Mouse (Mus musculus): ENCODE measurements around the gene Wdr93. TPM values are rescaled to one million over a fixed set of nuclear protein-coding genes. Genes with fewer than 3 reads are reported as not detected.
"Not testable (repeated sequence)": the region's sequence is repeated elsewhere in the genome, so short reads cannot be mapped to it uniquely, and the experiment has no call there.

Wdr93 gene
- polyA plus RNA-seq, 1 experiment: 0.48 TPM

DNA sequence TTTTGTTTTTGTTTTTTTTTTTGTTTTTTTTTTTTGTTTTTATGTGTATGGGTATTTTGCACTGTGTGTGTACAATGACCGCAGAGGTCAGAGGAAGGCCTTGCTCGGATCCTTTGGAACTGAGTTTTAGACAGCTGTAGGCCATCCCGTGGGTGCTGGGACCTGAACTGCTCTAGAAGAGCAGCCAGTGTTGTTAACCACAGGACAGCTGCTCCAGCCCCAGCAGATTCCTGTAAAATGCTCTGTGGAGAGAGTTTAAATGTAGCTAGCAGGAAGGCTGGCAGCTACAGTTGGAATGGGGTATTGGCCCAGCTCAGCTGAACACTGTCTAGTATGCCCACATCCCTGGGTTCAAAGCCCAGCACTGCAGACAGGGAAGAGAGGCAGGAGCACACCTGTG lies 26.7 kb downstream of the Wdr93 start:
- no peak for TF ChIP-seq POLR2A (IDR thresholded peaks at IDR 0.05; ENCODE audit: extremely low read depth, insufficient read depth, low read length)
- TF ChIP-seq CTCF (IDR thresholded peaks at IDR 0.05; ENCODE audit: extremely low read depth, insufficient read depth, low read length): no peak
- 0 out of 2 replicates have a peak, but pooled peaks cover 3% of the 10 kb centered on the region for H3K4me1 ChIP-seq (ENCODE audit: control insufficient read depth, insufficient read depth, low read length)
- no peak overlapping the region for H3K27ac ChIP-seq (ENCODE audit: insufficient read depth, low read length)
- H3K4me3 ChIP-seq (ENCODE audit: insufficient read depth, low read length): no peak overlapping the region

DNA sequence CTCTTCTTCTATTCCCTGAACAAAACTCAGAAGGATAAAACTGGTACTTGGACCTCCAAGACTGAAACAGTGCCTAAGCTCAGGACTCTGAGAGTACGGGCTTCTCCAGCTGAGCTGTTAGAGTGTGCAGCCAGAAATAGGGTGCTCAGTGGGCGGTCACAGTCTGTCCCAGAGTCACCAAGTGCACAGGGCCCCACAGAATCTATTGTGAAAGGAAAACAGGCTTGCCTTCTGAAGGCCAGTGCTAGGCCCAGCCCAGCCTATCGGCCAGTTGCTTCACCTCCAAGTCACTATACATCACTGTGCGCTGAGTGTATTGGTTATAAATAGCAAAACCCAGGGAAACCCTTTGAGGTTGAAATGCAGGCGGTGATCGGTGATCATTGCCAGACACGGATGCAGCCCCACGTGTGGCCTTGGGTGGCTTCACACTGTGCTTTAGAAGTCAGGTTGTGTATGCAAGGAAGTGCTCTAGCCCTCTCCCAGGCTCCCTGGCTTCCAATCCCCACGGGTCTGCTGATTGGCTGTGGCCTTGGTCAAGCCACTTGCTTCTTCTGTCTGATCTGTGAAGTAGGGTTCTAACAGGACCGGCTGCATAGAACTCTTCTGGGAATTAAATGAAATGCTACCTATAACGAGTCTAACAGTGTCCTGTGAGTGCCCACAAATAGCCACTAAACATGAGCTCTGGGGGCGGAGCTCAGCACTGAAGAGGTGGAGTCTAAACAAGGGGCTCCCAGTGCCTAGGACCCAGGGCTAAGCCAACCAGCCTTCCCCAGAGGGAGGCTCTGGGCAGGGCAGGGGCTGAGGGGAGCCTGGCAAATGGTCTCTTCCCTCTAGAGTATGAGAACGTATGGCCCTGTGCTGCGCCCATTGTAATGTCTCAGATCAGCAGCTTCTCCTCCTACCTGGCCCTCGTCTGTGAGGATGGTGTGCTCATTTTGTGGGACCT lies 28.9 kb downstream of the Wdr93 start:
- Histone ChIP-seq H3K4me3 (ENCODE audit: insufficient read depth, low read length) (no peak overlapping the region), H3K27ac (ENCODE audit: insufficient read depth, low read length) (no peak overlapping the region), H3K4me1 (ENCODE audit: control insufficient read depth, insufficient read depth, low read length) (0 out of 2 replicates have a peak, but pooled peaks cover 3% of the 10 kb centered on the region)
- TF ChIP-seq POLR2A (IDR thresholded peaks at IDR 0.05; ENCODE audit: extremely low read depth, insufficient read depth, low read length) (no peak), CTCF (IDR thresholded peaks at IDR 0.05; ENCODE audit: extremely low read depth, insufficient read depth, low read length) (no peak)

DNA sequence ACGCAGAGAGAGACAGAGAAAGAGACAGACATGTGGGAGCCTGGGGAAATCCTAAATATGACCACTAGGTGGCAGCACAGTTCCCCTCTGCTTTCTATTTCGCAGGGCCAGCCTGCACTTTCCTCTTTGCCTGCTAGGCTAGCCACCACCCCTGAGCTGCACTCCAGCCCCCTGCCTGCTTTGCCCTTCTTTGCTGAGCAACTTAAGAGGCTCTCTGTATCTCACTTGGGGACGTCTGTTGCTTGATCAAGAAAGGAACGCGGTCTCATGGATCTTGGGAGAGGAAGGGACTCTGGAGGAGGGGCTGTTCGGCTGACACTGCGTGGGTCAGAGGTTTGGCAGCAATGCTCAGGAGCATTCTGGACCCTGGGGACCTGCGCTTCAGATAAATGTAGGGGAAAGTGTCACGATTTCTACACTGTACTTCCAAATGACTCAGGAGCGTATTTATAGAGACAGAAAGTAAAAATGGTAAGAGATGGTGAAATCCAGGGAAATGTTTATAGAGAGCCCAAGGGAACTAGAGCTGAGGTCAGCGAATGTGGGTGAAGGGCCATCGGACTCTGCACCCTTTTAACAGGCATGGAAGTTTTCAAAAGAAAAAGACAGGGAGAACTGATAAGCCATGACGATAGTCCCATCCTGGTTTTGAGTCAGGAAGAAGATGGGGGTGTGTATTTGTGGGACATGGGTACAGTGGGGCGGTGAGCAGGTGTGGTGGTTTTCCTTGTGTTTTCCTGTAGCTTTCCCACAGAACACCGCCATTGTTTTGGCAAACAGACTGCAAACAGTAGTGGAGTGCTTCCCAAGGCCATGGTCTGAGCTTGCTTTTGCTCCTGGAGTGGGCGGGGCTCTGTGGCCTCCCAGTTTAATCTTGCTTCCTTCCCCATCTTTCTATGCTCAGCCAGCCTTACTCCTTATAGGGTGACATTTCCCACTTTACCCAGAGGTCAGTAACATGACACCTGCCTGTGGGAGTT lies 38.0 kb downstream of the Wdr93 start:
- H3K4me1 ChIP-seq (ENCODE audit: control insufficient read depth, insufficient read depth, low read length): peaks cover 2% of the 10 kb centered on the region; the same call in 1 of the 2 replicates
- no peak overlapping the region for H3K27ac ChIP-seq (ENCODE audit: insufficient read depth, low read length)
- peak overlapping the region; percentile 22 for H3K4me3 ChIP-seq (ENCODE audit: insufficient read depth, low read length)
- TF ChIP-seq CTCF (IDR thresholded peaks at IDR 0.05; ENCODE audit: extremely low read depth, insufficient read depth, low read length) (peak; percentile 84), POLR2A (IDR thresholded peaks at IDR 0.05; ENCODE audit: extremely low read depth, insufficient read depth, low read length) (no peak)

DNA sequence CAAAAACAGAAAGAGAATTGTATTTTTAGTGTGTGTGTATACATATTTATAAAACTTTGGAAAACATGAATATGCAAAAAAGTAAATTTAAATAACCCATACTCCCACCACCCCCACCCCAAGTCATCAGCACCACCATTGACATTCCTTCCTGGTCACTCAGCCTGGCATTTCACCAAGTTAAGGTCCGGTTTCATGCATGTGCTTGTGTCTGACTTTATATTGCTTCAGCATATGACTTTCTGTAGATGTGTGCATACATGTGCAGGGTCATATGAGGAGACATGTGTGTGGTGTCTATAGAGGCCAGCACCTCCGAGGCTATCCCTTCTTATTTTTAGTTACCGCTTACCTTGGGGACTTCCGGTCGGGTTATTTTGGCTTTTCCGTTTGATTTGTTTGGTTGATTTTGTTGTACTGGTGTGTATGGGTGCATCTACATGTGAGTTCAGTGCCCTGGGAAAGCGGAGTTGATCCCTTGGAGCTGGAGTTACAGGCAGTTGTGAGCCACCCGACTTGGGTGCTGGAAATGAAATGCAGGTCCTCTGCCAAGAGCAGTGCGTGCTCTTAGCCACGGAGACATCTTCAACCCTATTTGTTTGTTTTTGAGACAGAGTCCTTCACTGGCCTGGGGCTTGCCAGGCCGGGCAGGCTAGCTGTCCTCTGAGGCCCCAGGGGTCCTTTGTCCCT lies 39.0 kb downstream of the Wdr93 start:
- H3K4me1 ChIP-seq (ENCODE audit: control insufficient read depth, insufficient read depth, low read length): peaks cover 2% of the 10 kb centered on the region; the same call in 1 of the 2 replicates
- no peak overlapping the region for H3K27ac ChIP-seq (ENCODE audit: insufficient read depth, low read length)
- H3K4me3 ChIP-seq (ENCODE audit: insufficient read depth, low read length): no peak overlapping the region
- TF ChIP-seq CTCF (IDR thresholded peaks at IDR 0.05; ENCODE audit: extremely low read depth, insufficient read depth, low read length) (no peak), POLR2A (IDR thresholded peaks at IDR 0.05; ENCODE audit: extremely low read depth, insufficient read depth, low read length) (no peak)

DNA sequence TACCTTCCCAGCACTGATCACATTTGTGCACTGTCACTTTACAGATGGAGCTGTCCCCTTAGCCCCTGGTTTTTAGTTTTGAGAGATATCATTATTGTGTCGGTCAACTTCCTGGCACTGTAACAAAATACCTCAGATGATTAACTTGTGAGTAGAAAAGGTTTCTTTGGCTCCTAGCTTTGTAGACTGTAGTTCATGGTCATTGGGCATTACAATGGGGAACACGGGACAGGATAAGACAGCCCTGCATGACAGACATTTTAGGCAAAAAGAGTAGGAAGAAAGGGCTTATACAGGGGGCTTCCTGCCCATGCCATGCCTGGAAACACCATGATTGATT lies 39.5 kb downstream of the Wdr93 start:
- Histone ChIP-seq H3K4me1 (ENCODE audit: control insufficient read depth, insufficient read depth, low read length) (peaks cover 2% of the 10 kb centered on the region; the same call in 1 of the 2 replicates), H3K27ac (ENCODE audit: insufficient read depth, low read length) (no peak overlapping the region), H3K4me3 (ENCODE audit: insufficient read depth, low read length) (no peak overlapping the region)
- no peak for TF ChIP-seq POLR2A (IDR thresholded peaks at IDR 0.05; ENCODE audit: extremely low read depth, insufficient read depth, low read length)
- no peak for TF ChIP-seq CTCF (IDR thresholded peaks at IDR 0.05; ENCODE audit: extremely low read depth, insufficient read depth, low read length)

DNA sequence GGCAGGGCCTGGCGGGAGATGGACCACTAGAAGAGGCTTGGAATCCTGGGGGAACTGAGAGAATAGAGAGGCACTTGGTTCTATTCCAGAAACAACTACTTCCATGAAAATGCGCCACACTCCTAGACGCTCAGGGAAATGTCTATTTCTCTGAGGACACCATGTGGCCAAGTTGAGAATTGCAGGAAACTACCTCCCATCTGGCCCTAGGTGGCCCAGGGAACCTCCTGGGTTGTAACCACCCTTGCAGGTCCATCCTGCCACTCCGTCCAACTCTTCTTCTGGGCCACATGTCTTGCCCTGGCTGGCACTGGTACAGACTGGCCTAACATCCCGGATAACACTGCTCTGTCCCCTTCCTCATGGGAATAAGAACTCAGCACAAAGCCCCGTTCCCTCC lies 43.3 kb downstream of the Wdr93 start:
- TF ChIP-seq CTCF (IDR thresholded peaks at IDR 0.05; ENCODE audit: extremely low read depth, insufficient read depth, low read length): peak; percentile 75
- no peak for TF ChIP-seq POLR2A (IDR thresholded peaks at IDR 0.05; ENCODE audit: extremely low read depth, insufficient read depth, low read length)
- Histone ChIP-seq H3K4me1 (ENCODE audit: control insufficient read depth, insufficient read depth, low read length) (no peaks in the 10 kb centered on the region), H3K27ac (ENCODE audit: insufficient read depth, low read length) (no peak overlapping the region), H3K4me3 (ENCODE audit: insufficient read depth, low read length) (no peak overlapping the region)

DNA sequence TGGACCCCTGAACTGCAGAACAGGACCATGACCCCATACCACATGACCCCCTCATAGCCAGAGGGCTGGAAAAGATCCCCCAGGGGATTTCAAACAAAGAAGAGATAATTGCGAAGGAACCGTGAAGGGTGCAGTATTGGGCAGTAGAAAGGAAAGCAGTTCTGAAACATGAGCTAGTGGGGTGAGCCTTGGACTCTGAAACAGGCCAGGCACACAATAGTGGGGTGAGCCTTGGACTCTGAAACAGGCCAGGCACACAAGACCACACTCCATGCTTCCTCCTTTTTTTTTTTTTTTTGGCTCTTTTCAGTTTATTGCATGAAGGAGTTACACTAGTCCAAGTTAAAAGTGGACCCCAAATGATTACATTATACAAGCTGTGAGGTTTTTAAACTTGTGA lies 46.8 kb downstream of the Wdr93 start:
- not testable (repeated sequence) for H3K4me3 ChIP-seq (ENCODE audit: insufficient read depth, low read length); H3K4me1 ChIP-seq (ENCODE audit: control insufficient read depth, insufficient read depth, low read length); H3K27ac ChIP-seq (ENCODE audit: insufficient read depth, low read length)

DNA sequence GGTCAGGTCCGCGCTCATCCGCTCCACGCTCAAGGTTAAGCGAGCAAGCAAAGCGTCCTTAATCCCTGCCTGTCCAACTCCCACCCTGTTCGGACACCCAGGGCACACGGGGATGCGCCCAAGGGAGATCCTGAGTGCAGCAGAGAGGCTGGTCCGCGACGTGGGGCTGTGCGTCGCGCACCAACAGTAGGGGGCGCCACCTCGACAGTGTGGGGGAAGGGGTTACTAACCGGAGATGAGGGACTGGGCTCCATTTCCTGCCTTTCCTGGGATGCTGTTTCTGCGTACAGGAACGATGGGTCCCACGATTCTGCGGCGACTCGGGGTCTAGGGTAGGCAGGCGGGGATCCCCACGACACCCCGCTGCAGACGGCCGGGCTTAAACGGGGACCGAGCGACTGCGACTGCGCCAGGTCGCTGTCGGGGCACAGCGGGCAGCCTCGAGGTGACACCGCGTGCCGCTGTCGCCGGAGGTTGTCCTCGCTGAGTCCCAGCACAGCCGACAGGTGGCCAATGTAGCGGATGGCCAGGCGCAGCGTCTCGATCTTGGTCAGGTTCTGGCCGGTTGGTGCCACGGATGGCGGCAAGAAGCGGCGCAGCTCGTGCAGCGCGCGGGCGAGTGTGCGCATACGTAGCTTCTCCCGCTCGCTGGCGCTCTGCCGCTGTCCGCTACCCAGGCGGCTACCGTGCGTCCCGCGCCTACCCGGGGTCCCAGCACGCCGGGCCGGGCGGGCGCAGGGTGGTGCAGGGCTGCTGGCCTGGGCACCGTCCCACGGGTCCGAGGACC lies 49.9 kb downstream of the Wdr93 start:
- peak overlapping the region; percentile 9 for H3K4me3 ChIP-seq (ENCODE audit: insufficient read depth, low read length)
- no peak overlapping the region for H3K27ac ChIP-seq (ENCODE audit: insufficient read depth, low read length)
- TF ChIP-seq POLR2A (IDR thresholded peaks at IDR 0.05; ENCODE audit: extremely low read depth, insufficient read depth, low read length) (no peak), CTCF (IDR thresholded peaks at IDR 0.05; ENCODE audit: extremely low read depth, insufficient read depth, low read length) (peak; percentile 47)
- no peaks in the 10 kb centered on the region for H3K4me1 ChIP-seq (ENCODE audit: control insufficient read depth, insufficient read depth, low read length)

All from cortical plate, adult 2 months (tissue).